Mouse (Mus musculus) kidney, embryonic 14.5 days (tissue): Measurements from ENCODE around the gene Jph2. TPM values are rescaled to one million over a fixed set of nuclear protein-coding genes. Genes with fewer than 3 reads are reported as not detected.
"Not testable (repeated sequence)": the region's sequence is repeated elsewhere in the genome, so short reads cannot be mapped to it uniquely, and the experiment has no call there.

Source experiments
- ATAC-seq: fragments of 200-750 bp; cut with Nextera tagmentation; 2 replicates; pipeline ENCODE4 v1.8.0; 2017; ENCODE audit warnings: moderate number of reproducible peaks, mild to moderate bottlenecking, moderate TSS enrichment, moderate library complexity; ENCODE audit not compliant: low FRiP score, low TSS enrichment
- H3K27ac ChIP-seq: fragments of 300-500 bp; sonication (generic); 2 replicates; pipeline ENCODE4 v1.5.1; 2014; ENCODE audit warnings: low read depth, mild to moderate bottlenecking, low read length, moderate library complexity, mixed read lengths
- H3K27me3 ChIP-seq: fragments of 300-500 bp; sonication (generic); 2 replicates; pipeline ENCODE4 v1.6.1; 2014; ENCODE audit warnings: mild to moderate bottlenecking, low read length; ENCODE audit not compliant: control insufficient read depth, insufficient read depth
- H3K36me3 ChIP-seq: fragments of 300-500 bp; sonication (generic); 2 replicates; pipeline ENCODE4 v1.6.1; 2014; ENCODE audit warnings: low read length, mixed read lengths; ENCODE audit not compliant: control insufficient read depth, insufficient read depth
- H3K4me1 ChIP-seq: fragments of 300-500 bp; sonication (generic); 2 replicates; pipeline ENCODE4 v1.6.1; 2014; ENCODE audit warnings: low read length, mixed read lengths; ENCODE audit not compliant: control insufficient read depth, insufficient read depth
- H3K4me2 ChIP-seq: fragments of 300-500 bp; sonication (generic); replicated peaks from 2 replicates; pipeline ENCODE4 v1.6.1; 2014; ENCODE audit warnings: low read depth, mild to moderate bottlenecking, low read length
- H3K4me3 ChIP-seq: fragments of 300-500 bp; sonication (generic); 2 replicates; pipeline ENCODE4 v1.5.1; 2014; ENCODE audit warnings: mild to moderate bottlenecking, low read length
- H3K9ac ChIP-seq: fragments of 300-500 bp; sonication (generic); 2 replicates; pipeline ENCODE4 v1.6.1; 2014; ENCODE audit warnings: low read depth, mild to moderate bottlenecking, low read length, moderate library complexity
- H3K9me3 ChIP-seq: fragments of 300-500 bp; sonication (generic); 2 replicates; pipeline ENCODE4 v1.6.1; 2016; ENCODE audit warnings: low read length; ENCODE audit not compliant: control insufficient read depth
- WGBS: fragments of 180-500 bp; shearing (Covaris S2); extraction: QIAGEN DNeasy Blood & Tissue Kit; methylation state at CpG from one replicate; pipeline ENCODE4 v1.1.7; 2014; 5-methylcytosine and 5-hydroxymethylcytosine counted together
- polyA plus RNA-seq: library from polyadenylated mRNA; unstranded; fragments of >200 nt; fragmentation: Nextera tagmentation; extraction: Ambion mirVana; gene quantifications from 2 replicates; pipeline ENCODE4 v1.2.1, GENCODE M21; 2014

The Jph2 gene
- polyA plus RNA-seq, 1 experiment from 2014 or later: 1.0 TPM

DNA sequence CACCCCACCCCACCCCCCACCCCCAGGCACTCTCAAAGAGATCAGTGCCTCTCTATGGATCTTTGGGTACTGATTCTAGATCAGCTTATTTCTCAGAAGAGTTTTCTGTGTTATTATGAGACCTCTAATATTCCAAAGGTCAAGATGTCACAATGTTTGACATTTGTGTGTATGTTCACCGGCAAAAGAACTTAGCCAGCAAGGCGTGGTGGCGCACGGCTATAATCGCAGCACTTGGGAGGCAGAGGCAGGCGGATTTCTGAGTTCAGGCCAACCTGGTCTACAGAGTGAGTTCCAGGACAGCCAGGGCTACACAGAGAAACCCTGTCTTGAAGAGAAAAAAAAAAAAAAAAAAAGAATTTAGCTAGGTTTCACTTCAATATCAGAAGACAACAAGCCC, 19.2 kb upstream of the Jph2 start:
- WGBS: 96% methylated on average over 6 of the region's 6 CpGs
- Histone ChIP-seq H3K4me1 (peaks cover 15% of the 10 kb centered on the region), H3K9me3 (no peaks in the 10 kb centered on the region), H3K27me3 (no peaks in the 10 kb centered on the region), H3K9ac (no peak overlapping the region), H3K4me2 (no peak overlapping the region), H3K27ac (no peak overlapping the region), H3K36me3 (peaks cover 23% of the 10 kb centered on the region), H3K4me3 (no peak overlapping the region)
- ATAC-seq: no peak

DNA sequence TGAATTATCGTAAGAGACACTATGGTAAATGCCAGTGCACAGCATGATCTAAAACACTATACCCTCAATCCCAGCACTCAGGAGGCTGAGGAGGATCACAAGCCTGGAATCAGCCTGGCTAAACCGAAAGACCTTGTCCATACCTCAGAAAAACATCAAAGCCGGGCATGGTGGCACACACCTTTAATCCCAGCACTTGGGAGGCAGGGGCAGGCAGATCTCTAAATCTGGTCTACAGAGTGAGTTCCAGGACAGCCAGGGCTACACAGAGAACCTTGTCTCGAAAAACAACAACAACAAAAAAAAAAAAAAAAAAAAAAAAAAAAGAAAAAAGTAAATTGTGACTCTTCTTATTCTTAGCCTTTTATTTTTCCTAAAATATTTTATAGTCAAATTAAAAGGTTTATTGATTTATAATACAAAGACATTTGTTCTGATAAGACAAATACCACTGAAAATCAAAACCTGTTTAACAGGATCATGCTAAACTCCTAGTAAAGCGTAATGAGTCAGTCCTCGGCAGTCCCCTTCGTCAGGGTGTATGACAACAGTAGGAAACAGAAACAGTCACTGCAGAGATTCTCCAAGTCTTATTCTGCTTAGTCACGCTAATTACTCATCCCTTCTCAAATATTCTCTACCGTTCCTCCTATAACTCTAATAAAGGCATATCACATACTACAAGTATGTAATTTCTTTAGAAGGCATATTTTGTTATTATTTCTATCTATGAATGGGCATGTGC, 15.2 kb upstream of the Jph2 start:
- H3K4me1 ChIP-seq: peaks cover 7% of the 10 kb centered on the region
- WGBS: 93% methylated on average over 9 of the region's 9 CpGs
- no peak for ATAC-seq
- no peaks in the 10 kb centered on the region for H3K27me3 ChIP-seq
- H3K9ac ChIP-seq: no peak overlapping the region
- no peak overlapping the region for H3K4me2 ChIP-seq
- no peak overlapping the region for H3K27ac ChIP-seq
- H3K36me3 ChIP-seq: peaks cover 59% of the 10 kb centered on the region
- no peaks in the 10 kb centered on the region for H3K9me3 ChIP-seq
- H3K4me3 ChIP-seq: no peak overlapping the region

DNA sequence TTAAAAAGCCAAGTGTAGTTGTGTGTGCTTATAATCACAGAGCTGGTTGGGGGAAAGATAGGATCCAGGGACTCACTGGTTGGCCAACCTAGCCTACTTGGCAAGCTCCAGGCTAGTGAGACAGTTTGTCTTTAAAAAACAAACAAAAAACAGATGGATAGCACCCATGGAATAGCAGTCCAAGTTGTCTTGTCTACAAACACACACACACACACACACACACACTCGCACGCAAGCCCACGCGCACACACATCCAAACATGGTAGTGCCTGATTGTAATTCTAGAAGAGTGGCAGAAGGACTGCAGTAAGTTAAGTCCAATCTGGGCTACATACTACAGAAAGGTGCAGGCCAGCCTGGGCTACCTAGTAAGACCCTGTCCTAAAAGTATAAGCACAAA, 14.6 kb upstream of the Jph2 start:
- no peaks in the 10 kb centered on the region for H3K27me3 ChIP-seq
- H3K27ac ChIP-seq: no peak overlapping the region
- no peaks in the 10 kb centered on the region for H3K9me3 ChIP-seq
- ATAC-seq: no peak
- peaks cover 63% of the 10 kb centered on the region for H3K36me3 ChIP-seq
- no peak overlapping the region for H3K9ac ChIP-seq
- WGBS: 98% methylated on average over 4 of the region's 4 CpGs
- peaks cover 1% of the 10 kb centered on the region for H3K4me1 ChIP-seq
- no peak overlapping the region for H3K4me2 ChIP-seq
- H3K4me3 ChIP-seq: no peak overlapping the region

DNA sequence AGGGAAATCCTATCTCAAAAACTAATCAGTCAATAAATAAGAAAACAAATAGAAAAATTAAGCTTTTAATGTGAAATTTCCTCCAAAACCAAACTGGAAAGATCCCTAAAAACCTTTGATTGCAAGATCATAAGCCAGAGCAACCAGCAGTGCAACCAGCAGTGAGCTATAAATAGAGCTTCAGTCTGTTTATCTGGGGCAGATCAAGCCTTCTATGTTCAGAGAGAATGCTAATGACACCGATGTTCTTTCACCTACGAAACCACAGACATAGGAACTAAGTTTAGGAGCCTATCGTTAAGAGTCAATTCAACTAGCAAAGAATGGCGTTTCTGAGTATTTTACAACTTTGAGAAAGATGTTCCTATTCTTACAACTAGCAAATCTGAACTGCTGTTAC, 14.0 kb upstream of the Jph2 start:
- ATAC-seq: no peak
- Histone ChIP-seq H3K4me3 (no peak overlapping the region), H3K9me3 (no peaks in the 10 kb centered on the region), H3K27me3 (no peaks in the 10 kb centered on the region), H3K9ac (no peak overlapping the region), H3K36me3 (peaks cover 69% of the 10 kb centered on the region), H3K4me2 (no peak overlapping the region), H3K4me1 (no peaks in the 10 kb centered on the region), H3K27ac (no peak overlapping the region)
- WGBS: 86% methylated on average over 4 of the region's 4 CpGs

DNA sequence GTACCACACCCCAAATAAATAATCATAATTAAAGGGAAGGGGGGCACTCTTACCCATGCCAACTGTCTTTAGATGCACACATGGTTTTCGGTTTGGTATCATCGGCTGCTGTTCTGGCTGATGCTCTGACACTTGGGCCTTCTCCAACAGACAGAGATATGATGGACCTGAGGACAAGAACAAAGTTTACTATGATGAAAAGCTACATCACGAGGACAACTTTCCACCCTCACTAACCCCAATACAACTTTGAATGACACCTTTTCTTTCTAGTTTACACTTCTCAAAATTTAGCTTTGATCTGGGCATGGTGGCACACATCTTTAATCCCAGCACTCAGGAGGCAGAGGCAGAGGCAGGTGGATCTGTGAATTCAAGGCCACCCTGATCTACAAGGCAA, 13.6 kb upstream of the Jph2 start:
- H3K9me3 ChIP-seq, H3K9ac ChIP-seq, H3K27me3 ChIP-seq, H3K4me3 ChIP-seq, H3K4me2 ChIP-seq, ATAC-seq, H3K27ac ChIP-seq, H3K4me1 ChIP-seq: not testable (repeated sequence)
- 93% methylated on average over 3 of the region's 3 CpGs for WGBS
- H3K36me3 ChIP-seq: peaks cover 69% of the 10 kb centered on the region

DNA sequence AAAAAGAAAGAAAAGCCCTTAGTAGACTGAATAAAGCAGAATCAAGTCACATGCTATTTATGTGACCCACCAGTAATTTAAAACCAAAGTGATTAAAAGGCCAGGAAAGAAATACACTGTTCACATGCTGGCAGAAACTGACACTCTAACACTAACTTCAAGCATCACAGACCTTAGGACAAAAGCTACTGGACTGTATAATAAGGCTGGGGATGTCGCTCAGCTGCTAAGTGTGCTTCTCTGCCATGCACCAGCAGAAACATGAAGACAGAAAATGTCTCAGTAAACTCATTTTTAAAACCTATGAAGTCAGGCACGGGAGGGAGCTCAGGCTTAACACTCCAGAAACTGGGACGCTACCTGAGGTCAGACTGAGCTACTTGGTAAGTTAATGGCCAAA, 12.4 kb upstream of the Jph2 start:
- Histone ChIP-seq H3K27ac (no peak overlapping the region), H3K4me3 (no peak overlapping the region), H3K36me3 (peaks cover 69% of the 10 kb centered on the region), H3K4me1 (no peaks in the 10 kb centered on the region), H3K9ac (no peak overlapping the region), H3K27me3 (no peaks in the 10 kb centered on the region), H3K9me3 (no peaks in the 10 kb centered on the region), H3K4me2 (no peak overlapping the region)
- 70% methylated on average over 3 of the region's 3 CpGs for WGBS
- ATAC-seq: no peak

DNA sequence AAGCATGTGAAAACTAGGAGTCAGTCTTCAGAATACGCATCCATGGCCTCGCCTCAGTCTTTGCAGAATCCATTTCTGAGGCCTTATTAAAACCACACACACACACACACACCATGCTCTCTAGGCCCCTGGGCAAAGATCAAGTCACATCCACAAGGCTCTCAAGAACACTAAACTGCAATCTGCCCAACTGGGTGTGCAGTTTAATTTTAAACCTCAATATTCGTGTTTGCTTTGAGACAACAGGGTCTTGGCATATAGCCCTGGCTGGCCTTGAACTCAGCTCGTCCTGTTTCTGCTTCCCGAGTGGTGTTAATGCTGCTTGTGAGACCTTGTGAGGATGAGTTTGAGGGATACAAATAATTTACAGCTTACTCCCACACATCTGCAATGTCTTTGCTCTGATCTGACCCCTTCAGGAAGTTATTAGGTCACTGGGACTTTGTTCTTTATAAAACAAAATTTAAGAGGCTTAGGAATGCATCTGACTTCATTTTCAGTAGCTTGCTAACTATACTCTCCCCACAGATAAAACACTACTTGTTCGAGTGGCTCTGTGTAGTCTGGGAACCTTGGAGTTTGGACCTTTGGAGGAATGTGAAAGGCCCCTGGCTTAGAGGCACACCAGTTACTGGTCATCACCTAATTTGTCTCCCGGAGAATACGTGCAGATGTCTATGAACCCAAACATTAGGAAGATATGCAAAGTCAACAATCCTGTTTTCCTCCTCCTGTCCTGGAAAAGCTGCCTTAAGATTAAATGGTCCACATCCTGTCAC, 6.4 kb upstream of the Jph2 start:
- H3K27me3 ChIP-seq: no peaks in the 10 kb centered on the region
- no peak overlapping the region for H3K4me2 ChIP-seq
- H3K9ac ChIP-seq: no peak overlapping the region
- peaks cover 26% of the 10 kb centered on the region for H3K36me3 ChIP-seq
- H3K27ac ChIP-seq: no peak overlapping the region
- no peak for ATAC-seq
- H3K4me3 ChIP-seq: no peak overlapping the region
- H3K4me1 ChIP-seq: no peaks in the 10 kb centered on the region
- WGBS: 69% methylated on average over 8 of the region's 8 CpGs
- H3K9me3 ChIP-seq: no peaks in the 10 kb centered on the region

DNA sequence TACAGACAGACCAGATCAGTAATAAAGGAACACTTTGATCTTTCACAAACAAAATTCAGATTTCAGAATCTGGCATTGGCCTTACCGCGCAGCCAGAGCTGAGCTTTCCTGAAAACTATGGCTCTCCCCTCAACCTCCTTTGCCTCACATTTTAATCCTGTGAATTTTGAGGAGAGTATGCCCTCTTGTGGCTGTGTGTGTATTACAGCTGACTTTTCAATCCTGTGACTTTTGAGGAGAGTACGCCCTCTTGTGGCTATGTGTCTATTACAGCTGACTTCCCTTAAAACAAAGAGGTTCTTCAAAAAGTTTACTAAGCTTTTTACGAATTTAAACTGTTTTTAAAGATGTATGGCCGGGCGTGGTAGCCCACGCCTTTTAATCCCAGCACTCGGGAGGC, 3.4 kb upstream of the Jph2 start:
- ATAC-seq: 0 out of 2 replicates have a peak, but pooled peaks have one; percentile 14
- no peak overlapping the region for H3K4me2 ChIP-seq
- H3K9me3 ChIP-seq: no peaks in the 10 kb centered on the region
- 9% methylated on average over 8 of the region's 8 CpGs for WGBS
- no peak overlapping the region for H3K4me3 ChIP-seq
- H3K27ac ChIP-seq: no peak overlapping the region
- no peaks in the 10 kb centered on the region for H3K27me3 ChIP-seq
- H3K4me1 ChIP-seq: 0 out of 2 replicates have a peak, but pooled peaks cover 2% of the 10 kb centered on the region
- no peak overlapping the region for H3K9ac ChIP-seq
- H3K36me3 ChIP-seq: peaks cover 3% of the 10 kb centered on the region; the same call in 1 of the 2 replicates

DNA sequence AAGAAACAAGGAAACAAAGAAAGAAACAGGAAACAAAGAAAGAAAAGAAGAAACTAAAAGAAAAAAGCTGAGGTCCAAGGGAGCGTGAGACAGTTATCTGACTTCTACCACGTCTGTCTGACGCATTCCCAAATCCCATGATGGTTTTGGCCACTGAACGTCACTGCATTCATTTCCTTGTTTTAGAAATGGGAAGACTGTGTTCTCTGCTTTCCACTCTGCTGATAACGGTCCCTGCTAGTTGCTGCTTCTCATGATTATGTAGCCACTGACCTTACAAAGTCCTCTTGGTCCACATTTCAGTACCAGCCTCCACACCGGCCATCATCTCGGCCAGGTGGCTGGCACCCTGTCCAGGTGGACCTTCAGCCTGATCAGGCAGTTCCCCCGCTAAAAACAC, 1.4 kb upstream of the Jph2 start:
- Histone ChIP-seq H3K4me2 (no peak overlapping the region), H3K9me3 (no peaks in the 10 kb centered on the region), H3K36me3 (no peaks in the 10 kb centered on the region), H3K4me1 (0 out of 2 replicates have a peak, but pooled peaks cover 2% of the 10 kb centered on the region), H3K9ac (no peak overlapping the region), H3K27me3 (no peaks in the 10 kb centered on the region), H3K27ac (no peak overlapping the region), H3K4me3 (no peak overlapping the region)
- WGBS: 82% methylated on average over 8 of the region's 8 CpGs
- ATAC-seq: no peak
